Mouse (Mus musculus) ES-E14 (cell line): ENCODE results near the gene Lyrm7.

Experiments
- CHD2 ChIP-seq: IDR thresholded peaks from 2 replicates; pipeline ENCODE4 v1.6.1; 2014; ENCODE audit warnings: mild to moderate bottlenecking, low read depth, low read length, inconsistent platforms
- HCFC1 ChIP-seq: IDR thresholded peaks from 2 replicates; pipeline ENCODE4 v1.6.1; 2012; ENCODE audit warnings: low read length, inconsistent platforms, borderline replicate concordance; ENCODE audit not compliant: insufficient read depth
- ZC3H11A ChIP-seq: IDR thresholded peaks from 2 replicates; pipeline ENCODE4 v1.6.1; 2012; ENCODE audit warnings: low read depth, mild to moderate bottlenecking, inconsistent platforms, low read length, borderline replicate concordance

GRCm38 (mm10) chr11:54793173-54793572 lies 67.5 kb downstream of the Lyrm7 start:
- no peak for TF ChIP-seq HCFC1
- TF ChIP-seq ZC3H11A: no peak
- no peak for TF ChIP-seq CHD2
